Mouse (Mus musculus): ENCODE data around the gene Gata5. TPM values are rescaled to one million over a fixed set of nuclear protein-coding genes. Genes with fewer than 3 reads are reported as not detected.
A peak's percentile ranks its signal among the peaks of the same experiment; 100 is the strongest.

The Gata5 gene
- polyA plus RNA-seq, 1 experiment from 2014 or later: 0.14 TPM

DNA sequence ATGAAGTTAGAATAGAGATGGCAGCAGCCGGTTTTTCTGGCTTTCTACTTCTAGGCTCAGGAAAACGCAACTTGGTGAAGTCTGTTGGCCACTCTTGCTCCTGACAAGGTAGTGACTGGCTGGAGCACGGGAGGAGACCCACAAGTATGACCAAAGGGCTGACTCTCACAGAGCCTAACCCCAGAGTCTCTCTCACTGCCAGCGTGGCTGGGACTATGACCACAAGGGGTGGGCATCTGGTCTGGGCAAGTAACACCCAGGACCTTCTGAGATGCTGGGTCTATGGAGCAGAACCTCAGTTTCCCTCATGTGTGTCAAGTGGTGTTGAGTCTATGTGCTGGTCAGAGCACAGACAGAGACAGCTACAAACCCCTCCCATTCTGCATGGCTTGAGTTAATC lies 58.1 kb downstream of the Gata5 start:
- Histone ChIP-seq H3K27me3 (ENCODE audit: control insufficient read depth, insufficient read depth, low read length) (no peaks in the 10 kb centered on the region), H3K9me3 (replicated peaks; ENCODE audit: control insufficient read depth, low read length) (no peaks in the 10 kb centered on the region), H3K4me3 (ENCODE audit: low read depth, low read length) (no peak overlapping the region), H3K4me2 (ENCODE audit: low read depth, low read length) (no peak overlapping the region), H3K27ac (replicated peaks; ENCODE audit: low read depth, low read length) (no peak overlapping the region), H3K4me1 (ENCODE audit: control insufficient read depth, insufficient read depth, low read length) (peaks cover 6% of the 10 kb centered on the region; the same call in 1 of the 2 replicates), H3K9ac (replicated peaks; ENCODE audit: low read length) (no peak overlapping the region), H3K36me3 (replicated peaks; ENCODE audit: control insufficient read depth, insufficient read depth, low read depth, low read length) (no peaks in the 10 kb centered on the region)
- WGBS: 51% methylated on average over 4 of the region's 4 CpGs
- ATAC-seq (replicated peaks; ENCODE audit: insufficient number of reproducible peaks, low FRiP score, low TSS enrichment, low read depth) (no peak), DNase-seq (ENCODE audit: low spot score) (no peak)

GRCm38 (mm10) chr2:180275836-180276235 lies 58.7 kb downstream of the Gata5 start:
- Histone ChIP-seq H3K9me3 (replicated peaks; ENCODE audit: control insufficient read depth, low read length) (no peaks in the 10 kb centered on the region), H3K9ac (replicated peaks; ENCODE audit: low read length) (no peak overlapping the region), H3K4me3 (ENCODE audit: low read depth, low read length) (no peak overlapping the region), H3K4me2 (ENCODE audit: low read depth, low read length) (no peak overlapping the region), H3K27ac (replicated peaks; ENCODE audit: low read depth, low read length) (no peak overlapping the region), H3K36me3 (replicated peaks; ENCODE audit: control insufficient read depth, insufficient read depth, low read depth, low read length) (no peaks in the 10 kb centered on the region), H3K4me1 (ENCODE audit: control insufficient read depth, insufficient read depth, low read length) (peaks cover 6% of the 10 kb centered on the region; the same call in 1 of the 2 replicates), H3K27me3 (ENCODE audit: control insufficient read depth, insufficient read depth, low read length) (no peaks in the 10 kb centered on the region)
- ATAC-seq (replicated peaks; ENCODE audit: insufficient number of reproducible peaks, low FRiP score, low TSS enrichment, low read depth): peak; percentile 36; the same call in 1 of the 2 replicates
- 2% methylated on average over 8 of the region's 8 CpGs for WGBS
- peak; percentile 89 for DNase-seq (ENCODE audit: low spot score)

Other genes starting within 250 kb of the Gata5 start
- 0.41 and 0.52 TPM in 2 replicates for gene Hrh3, start 230.2 kb downstream of the Gata5 start, polyA plus RNA-seq (2014; fragmentation: Nextera tagmentation; extraction: Ambion mirVana)
- 31.5 and 33.0 TPM in 2 replicates for gene Osbpl2, start 215.4 kb downstream of the Gata5 start, polyA plus RNA-seq (2014; fragmentation: Nextera tagmentation; extraction: Ambion mirVana)
- gene Adrm1, start 163.2 kb downstream of the Gata5 start, polyA plus RNA-seq (2014; fragmentation: Nextera tagmentation; extraction: Ambion mirVana): 157 and 169 TPM in 2 replicates
- gene Lama5, start 108.8 kb downstream of the Gata5 start, polyA plus RNA-seq (2014; fragmentation: Nextera tagmentation; extraction: Ambion mirVana): 6.9 and 11.5 TPM in 2 replicates
- 516 and 527 TPM in 2 replicates for gene Rps21, start 77.3 kb downstream of the Gata5 start, polyA plus RNA-seq (2014; fragmentation: Nextera tagmentation; extraction: Ambion mirVana)
- 14.5 and 14.8 TPM in 2 replicates for gene Cables2, start 61.2 kb downstream of the Gata5 start, polyA plus RNA-seq (2014; fragmentation: Nextera tagmentation; extraction: Ambion mirVana)
- gene Rbbp8nl, start 44.8 kb downstream of the Gata5 start, polyA plus RNA-seq (2014; fragmentation: Nextera tagmentation; extraction: Ambion mirVana): 0.20 and 0.35 TPM in 2 replicates
- gene Slco4a1, start 121.5 kb upstream of the Gata5 start, polyA plus RNA-seq (2014; fragmentation: Nextera tagmentation; extraction: Ambion mirVana): 1.7 and 2.3 TPM in 2 replicates
- gene Ntsr1, start 165.3 kb upstream of the Gata5 start, polyA plus RNA-seq (2014; fragmentation: Nextera tagmentation; extraction: Ambion mirVana): 0.25 and 0.27 TPM in 2 replicates
- 35.6 and 41.9 TPM in 2 replicates for gene Mrgbp, start 246.6 kb upstream of the Gata5 start, polyA plus RNA-seq (2014; fragmentation: Nextera tagmentation; extraction: Ambion mirVana)